8 mouse cellular contexts compared by ENCODE assay signal in genomic region chr1:160080800-160081436, GRCm38 (mm10). TPM values are rescaled to one million over a fixed set of nuclear protein-coding genes. Genes with fewer than 3 reads are reported as not detected.
DNase-seq lines count a peak whose midpoint lies in the region; ATAC-seq lines count a peak whose summit lies in the region.

No protein-coding gene starts in this region.

- no peak overlapping the region for H3K4me3 ChIP-seq in forebrain, embryonic 15.5 days
- H3K4me3 ChIP-seq in hindbrain, embryonic 12.5 days = no peak overlapping the region

- no peaks in the 10 kb centered on the region for H3K9me3 ChIP-seq in forebrain, embryonic 15.5 days
- H3K9me3 ChIP-seq in hindbrain, embryonic 12.5 days (replicated peaks) = no peaks in the 10 kb centered on the region

- peak; percentile 49 for DNase-seq in Muller cell, postnatal 12 days (ENCODE audit: inconsistent ontology term)
- peak; percentile 60 for DNase-seq in cerebellum, adult 11 months
- DNase-seq in layer of hippocampus, postnatal 10 days (ENCODE audit: low spot score in 2 of 2) = peak; percentile 92 to 95
- peak; percentile 92 for DNase-seq in lung, postnatal 14 days
- peak; percentile 18 for DNase-seq in retina, adult 2 months (ENCODE audit: low read depth, low spot score)
- peak; percentile 55 to 74 for DNase-seq in urinary bladder, adult 18-20 months (ENCODE audit: low spot score in 2 of 2)

- no peaks in the 10 kb centered on the region for H3K36me3 ChIP-seq in forebrain, embryonic 15.5 days
- H3K36me3 ChIP-seq in hindbrain, embryonic 12.5 days = no peaks in the 10 kb centered on the region

- no peak overlapping the region for H3K4me2 ChIP-seq in forebrain, embryonic 15.5 days (replicated peaks)
- H3K4me2 ChIP-seq in hindbrain, embryonic 12.5 days (replicated peaks) = no peak overlapping the region

- no peak overlapping the region for H3K9ac ChIP-seq in forebrain, embryonic 15.5 days (replicated peaks)
- H3K9ac ChIP-seq in hindbrain, embryonic 12.5 days = no peak overlapping the region

- H3K27me3 ChIP-seq in forebrain, embryonic 15.5 days = no peaks in the 10 kb centered on the region
- H3K27me3 ChIP-seq in hindbrain, embryonic 12.5 days = peaks cover 3% of the 10 kb centered on the region; the same call in 1 of the 2 replicates

- H3K27ac ChIP-seq in forebrain, embryonic 15.5 days (replicated peaks) = no peak overlapping the region
- H3K27ac ChIP-seq in hindbrain, embryonic 12.5 days = no peak overlapping the region

- 25% methylated on average over 2 of the region's 2 CpGs for WGBS in forebrain, embryonic 15.5 days
- WGBS in hindbrain, embryonic 12.5 days = 32% methylated on average over 2 of the region's 2 CpGs

- ATAC-seq in forebrain, embryonic 15.5 days (replicated peaks) = peak; percentile 72; the same call in 1 of the 2 replicates
- 0 out of 2 replicates have a peak, but pooled peaks have one; percentile 39 for ATAC-seq in hindbrain, embryonic 12.5 days (ENCODE audit: low FRiP score)

- no peaks in the 10 kb centered on the region for H3K4me1 ChIP-seq in forebrain, embryonic 15.5 days
- H3K4me1 ChIP-seq in hindbrain, embryonic 12.5 days = no peaks in the 10 kb centered on the region

RNA-seq across cellular contexts. Expression of gene 4930523C07Rik, which starts 36.7 kb away (rescaled TPM):
- 2.1 and 2.7 TPM in 2 replicates for polyA plus RNA-seq in forebrain, embryonic 15.5 days (2015; fragmentation: Nextera tagmentation; extraction: Ambion mirVana)
- polyA plus RNA-seq in hindbrain, embryonic 12.5 days (2016; fragmentation: Nextera tagmentation; extraction: Ambion mirVana) = 3.5 and 5.4 TPM in 2 replicates
- 1 to 10 TPM; 2.3 to 2.4 TPM for total RNA-seq in layer of hippocampus, postnatal 10 days (2021)

Comparison
In these comparisons a context has a peak if more than half of its experiments do, and no peak if none do; other contexts are left out.
1. DNase-seq: peak in every context shown above with its lines; median percentile 94 in layer of hippocampus, postnatal 10 days; 92 in lung, postnatal 14 days; 64 in urinary bladder, adult 18-20 months; 60 in cerebellum, adult 11 months; 49 in Muller cell, postnatal 12 days; 18 in retina, adult 2 months.